Mouse (Mus musculus) embryo, embryonic 10 days (tissue): ENCODE measurements around the gene Gm28372.
A peak's percentile ranks its signal among the peaks of the same experiment; 100 is the strongest.
"Not testable (repeated sequence)": the region's sequence is repeated elsewhere in the genome, so short reads cannot be mapped to it uniquely, and the experiment has no call there.

Experiments used
- DNase-seq: peaks from one replicate; pipeline ENCODE4 v3.0.0-alpha.2; 2015; ENCODE audit warnings: low spot score

Gene Gm28372

GRCm38 (mm10) chr2:130404939-130405338 lies at the start of gene Gm28372, which contains the start of gene 1700020A23Rik:
Gm28372 (plus strand) TSS chr2:130405239.
1700020A23Rik (plus strand) TSS chr2:130405259.
- no peak for DNase-seq

DNA sequence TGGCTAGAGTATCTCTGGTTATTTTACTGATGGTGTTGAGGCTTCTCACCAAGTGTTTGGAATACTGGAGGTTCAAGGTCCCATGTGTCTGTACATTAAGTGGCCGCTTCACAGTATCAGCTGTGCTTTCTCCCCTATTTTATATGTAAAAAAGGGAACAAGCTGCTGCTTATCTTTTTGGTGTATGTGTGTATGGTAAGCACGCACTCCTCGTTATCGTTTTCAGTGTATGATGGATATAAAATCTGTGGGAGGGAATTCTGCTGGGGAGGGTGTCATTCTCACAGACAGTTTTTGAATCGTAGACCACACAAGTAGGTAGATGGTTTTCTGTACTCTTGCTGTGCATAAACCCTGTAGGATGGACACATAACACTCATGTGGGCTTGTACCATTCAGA lies 47.5 kb upstream of the Gm28372 start:
- no peak for DNase-seq

DNA sequence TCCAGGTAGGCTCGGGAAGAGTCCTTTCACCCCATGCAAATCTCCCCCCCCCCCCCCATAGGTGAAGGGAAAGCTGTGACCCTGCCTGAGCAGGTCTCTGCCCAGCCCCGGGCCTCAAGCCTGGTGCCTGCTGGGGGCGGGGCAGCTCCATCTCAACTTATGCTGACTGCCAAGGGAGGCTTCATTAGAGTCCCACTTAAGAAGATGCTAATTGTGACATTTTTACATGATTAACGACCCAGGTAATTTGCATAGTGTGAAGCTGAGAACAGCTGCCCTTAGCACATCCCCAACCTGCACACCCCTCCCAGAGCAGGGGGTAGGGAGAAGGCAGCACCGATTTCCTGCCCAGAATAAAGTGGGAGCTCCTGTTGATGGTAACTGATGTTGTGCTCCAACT lies 46.2 kb upstream of the Gm28372 start:
- no peak for DNase-seq

GRCm38 (mm10) chr2:130362511-130363026 lies 42.5 kb upstream of the Gm28372 start:
- DNase-seq = peak; percentile 79

GRCm38 (mm10) chr2:130365211-130366094 lies 39.6 kb upstream of the Gm28372 start:
- DNase-seq = peak; percentile 52

DNA sequence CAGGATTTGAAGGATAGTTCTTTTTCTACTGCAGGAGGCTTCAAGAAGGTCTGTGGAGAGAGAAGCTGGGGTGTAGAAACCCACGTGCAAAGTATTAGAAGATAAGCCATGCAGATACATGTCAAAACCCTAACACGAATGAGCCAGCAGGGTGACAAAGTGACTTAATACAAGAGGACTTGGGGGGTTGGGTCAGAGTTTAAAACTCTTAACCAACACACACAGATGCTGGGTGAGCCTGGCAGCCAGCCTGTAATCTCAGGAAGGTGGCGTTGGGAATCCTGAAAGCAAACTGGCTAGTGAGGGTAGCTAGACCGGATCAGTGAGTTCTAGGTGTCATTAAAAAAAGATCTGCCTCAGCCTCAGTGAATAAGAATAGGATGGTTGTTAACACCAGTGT lies 37.7 kb upstream of the Gm28372 start:
- no peak for DNase-seq

DNA sequence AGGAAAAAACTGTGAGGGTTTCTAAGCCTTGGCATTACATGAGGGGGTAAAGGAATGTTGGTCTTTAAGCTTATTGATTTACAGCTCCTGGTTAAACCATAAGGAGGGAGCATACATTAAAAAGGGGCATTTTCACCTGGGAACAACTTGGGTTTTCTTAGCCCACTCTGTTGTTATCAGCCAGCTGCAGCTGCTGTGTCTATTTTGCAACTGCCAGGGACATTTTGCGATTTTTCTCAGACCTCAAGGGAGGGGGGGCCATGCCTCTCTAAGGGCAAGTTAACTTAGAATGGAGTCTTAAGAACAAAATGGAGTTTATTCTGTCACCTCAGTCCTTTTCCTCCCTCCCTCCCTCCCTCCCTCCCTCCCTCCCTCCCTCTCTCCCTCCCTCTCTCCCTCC lies 32.0 kb upstream of the Gm28372 start:
- not testable (repeated sequence) for DNase-seq

GRCm38 (mm10) chr2:130374951-130375350 lies 30.1 kb upstream of the Gm28372 start:
- DNase-seq = no peak

GRCm38 (mm10) chr2:130383205-130383604 lies 21.8 kb upstream of the Gm28372 start:
- DNase-seq = no peak

- no peak for DNase-seq
Measured at GRCm38 (mm10) chr2:130383895-130384294, 21.1 kb upstream of the Gm28372 start.

GRCm38 (mm10) chr2:130386212-130386611 lies 18.8 kb upstream of the Gm28372 start:
- DNase-seq = no peak

DNA sequence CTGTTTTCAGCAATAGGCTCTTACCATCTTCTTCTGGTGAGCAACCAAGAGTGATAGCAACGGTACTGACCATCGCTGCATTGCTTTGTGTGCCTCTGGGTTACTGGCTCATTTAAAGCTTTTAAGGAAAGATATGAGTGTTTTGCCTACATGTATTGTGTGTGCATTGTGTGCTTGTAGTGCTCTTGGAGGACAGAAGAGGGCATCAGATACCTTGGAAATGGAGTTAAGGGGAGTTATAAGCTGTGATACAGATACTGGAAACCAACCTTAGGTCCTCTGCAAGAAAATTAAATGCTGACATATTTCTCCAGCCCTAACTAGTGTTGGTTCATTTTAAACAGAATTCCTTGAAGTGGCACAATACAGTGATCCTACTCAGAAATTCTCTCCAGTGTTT lies 16.2 kb upstream of the Gm28372 start:
- DNase-seq = peak; percentile 40

DNA sequence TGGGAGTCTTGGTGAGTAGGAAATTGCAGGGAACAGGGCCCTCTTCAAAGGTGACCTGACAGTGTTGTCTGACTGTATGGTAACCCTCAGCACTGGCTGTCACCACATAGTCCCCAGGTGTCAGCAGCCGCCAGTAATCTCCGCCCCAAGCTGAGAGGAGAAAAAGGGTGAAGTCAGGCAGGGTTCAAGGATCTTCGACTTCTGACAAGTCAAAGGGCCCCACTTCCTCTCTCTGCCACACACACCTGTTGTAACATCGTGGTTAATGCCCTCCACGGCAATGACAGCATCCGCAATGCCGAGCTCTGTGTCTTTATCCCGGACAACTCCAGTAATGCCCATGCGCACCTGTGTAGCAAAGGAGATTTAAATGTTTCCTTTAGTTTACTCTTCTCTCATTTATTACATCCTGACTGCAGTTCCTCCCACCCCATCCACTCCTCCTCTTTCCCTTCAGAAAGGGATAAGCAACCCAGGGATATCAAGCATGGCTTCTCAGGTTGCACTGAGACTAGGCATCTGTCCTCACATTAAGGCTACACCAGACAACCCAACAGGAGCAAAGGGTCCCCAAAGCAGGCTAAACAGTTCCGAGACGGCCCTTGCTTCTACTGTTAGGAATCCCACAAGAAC lies 13.9 kb upstream of the Gm28372 start:
- DNase-seq = no peak

DNA sequence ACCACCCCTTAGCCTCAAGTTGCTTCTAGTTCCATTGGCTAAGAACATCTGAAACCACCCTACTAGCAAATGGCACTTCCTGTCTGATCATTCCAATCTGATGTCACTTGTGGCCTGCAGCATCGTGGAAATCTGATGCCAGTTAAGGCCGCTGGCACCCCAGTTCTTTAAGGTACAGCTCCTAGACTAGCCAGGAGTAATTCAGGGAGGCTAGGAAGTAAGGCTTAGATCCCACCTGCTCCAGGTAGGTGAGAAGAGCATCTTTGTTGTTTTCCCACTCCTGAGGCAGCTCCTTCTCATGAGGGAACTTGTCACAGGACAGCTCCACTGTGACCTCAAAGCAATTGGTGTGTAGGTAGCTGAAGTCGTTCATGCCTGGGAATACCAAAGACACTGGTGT lies 12.2 kb upstream of the Gm28372 start:
- DNase-seq = no peak

- DNase-seq = no peak
Measured at GRCm38 (mm10) chr2:130395696-130396095, 9.3 kb upstream of the Gm28372 start.

GRCm38 (mm10) chr2:130397186-130397985 lies 7.7 kb upstream of the Gm28372 start, which contains the start of gene Cpxm1:
Cpxm1 (minus strand) TSS chr2:130397574.
- DNase-seq = peak; percentile 80

DNA sequence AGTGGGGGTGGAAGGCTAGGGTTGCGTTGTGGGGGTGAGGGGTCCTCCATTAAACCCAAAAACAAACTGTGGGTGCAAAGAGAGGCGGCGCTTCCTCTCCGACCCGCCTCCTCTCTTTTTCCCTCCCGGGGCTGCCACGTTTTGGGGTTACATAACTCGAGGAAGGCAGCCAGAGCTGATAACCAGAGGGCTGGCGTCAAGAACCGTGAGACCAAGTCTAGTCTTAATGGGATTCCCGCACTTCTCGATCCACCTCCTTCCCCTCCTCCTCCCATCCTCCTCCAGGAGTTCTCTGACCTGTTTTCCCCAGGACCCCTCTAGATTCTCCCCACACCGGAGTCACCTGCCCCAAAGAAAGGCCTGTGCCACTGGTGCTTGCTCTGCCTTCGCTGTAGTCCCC lies 6.9 kb upstream of the Gm28372 start:
- peak; percentile 38 for DNase-seq

GRCm38 (mm10) chr2:130400046-130400445 lies 5.0 kb upstream of the Gm28372 start:
- DNase-seq = no peak

DNA sequence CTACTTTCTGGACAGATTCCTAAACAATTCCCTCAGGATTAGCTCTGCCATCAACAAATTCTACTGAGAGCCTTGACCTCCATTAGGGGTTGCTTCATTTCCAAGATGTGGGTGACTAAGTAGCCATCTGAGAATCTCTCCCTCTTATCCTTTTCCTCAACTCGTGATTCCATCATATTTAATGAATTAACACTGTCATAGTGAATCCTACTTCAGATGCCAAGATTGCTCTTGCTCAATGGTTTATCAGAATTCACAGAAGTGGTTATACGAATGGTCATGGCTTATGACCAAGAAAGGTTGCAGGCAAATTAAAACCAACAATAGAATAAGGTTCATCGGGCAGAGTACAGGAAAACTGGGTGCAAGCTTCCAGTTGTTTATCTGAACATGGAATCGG lies 3.1 kb upstream of the Gm28372 start:
- no peak for DNase-seq

DNA sequence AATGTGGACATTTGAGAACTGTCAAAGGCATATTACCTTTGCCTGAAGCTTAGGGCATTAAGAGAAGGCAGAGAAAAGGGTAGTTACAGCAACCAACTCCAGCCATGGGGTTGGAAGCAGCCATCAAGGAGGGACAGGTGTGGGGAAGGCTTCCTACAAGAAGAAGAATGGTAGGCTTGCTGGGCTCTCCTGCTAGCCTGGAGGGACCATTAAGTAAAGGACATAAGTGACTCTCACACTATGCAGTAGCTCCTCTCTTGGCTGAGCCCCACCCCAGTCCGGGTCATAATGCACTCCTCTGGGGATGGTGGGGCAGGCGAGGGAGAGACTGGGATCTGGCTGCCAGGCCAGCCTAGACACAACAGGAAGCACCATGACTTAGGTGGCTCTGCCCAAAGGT lies 1.1 kb downstream of the Gm28372 start, which contains the start of gene Tmem239:
Tmem239 (plus strand) TSS at position 301 of the 400 bp plus-strand sequence.
- no peak for DNase-seq

DNA sequence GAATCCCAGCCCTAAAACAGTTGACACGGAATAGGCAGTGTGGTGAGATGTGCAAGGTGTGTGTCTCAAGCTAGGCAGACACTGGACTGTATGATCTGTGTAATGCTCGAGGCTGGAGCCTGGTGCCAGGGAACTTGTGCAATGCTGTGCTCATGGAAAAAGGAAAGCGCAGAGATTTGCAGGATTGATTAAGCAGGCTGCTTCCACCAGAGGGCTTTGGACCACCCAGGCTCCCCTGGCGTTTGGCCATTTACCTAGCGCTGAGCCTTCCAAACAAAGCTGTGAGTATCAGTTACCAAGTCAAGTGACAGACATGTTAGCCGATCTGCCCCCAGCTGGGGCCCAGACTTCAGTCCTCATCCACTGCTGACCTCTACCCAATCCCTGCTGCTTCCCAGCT lies 3.2 kb downstream of the Gm28372 start:
- DNase-seq = peak; percentile 69
